Mouse (Mus musculus): ENCODE measurements around the gene Kank4. TPM values are rescaled to one million over a fixed set of nuclear protein-coding genes. Genes with fewer than 3 reads are reported as not detected.

The Kank4 gene
- total RNA-seq, 2 experiments from 2014 or later = 2.4 to 3.3 TPM

DNA sequence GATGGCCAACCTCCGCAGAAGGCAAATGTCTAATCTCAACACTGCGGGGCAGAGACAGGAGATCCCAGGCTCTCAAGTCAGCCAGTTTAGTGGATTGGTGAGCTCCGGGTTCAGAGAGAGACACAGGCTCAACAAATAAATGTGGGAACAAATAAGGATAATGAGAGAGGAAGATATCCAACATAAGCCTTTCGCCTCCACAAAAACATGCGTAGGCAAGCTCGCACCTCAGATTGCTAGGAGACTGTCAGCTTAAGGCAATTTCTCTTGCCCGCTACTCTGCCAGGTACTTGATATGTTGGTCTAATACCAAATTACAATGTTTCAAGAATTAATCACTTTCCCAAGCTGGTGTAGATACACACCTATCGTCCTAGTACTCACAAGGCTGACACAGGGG, 106.4 kb downstream of the Kank4 start:
- no peak for DNase-seq

Other genes starting within 250 kb of the Kank4 start
- gene L1td1, start 90.8 kb downstream of the Kank4 start, total RNA-seq (2021) = not detected
- not detected for gene I0C0044D17Rik, start 6.3 kb upstream of the Kank4 start, total RNA-seq (2021)
- 10 to 100 TPM; 37.5 to 44.3 TPM for gene Usp1, start 106.3 kb upstream of the Kank4 start, total RNA-seq (2021)
- gene Angptl3, start 213.4 kb upstream of the Kank4 start, total RNA-seq (2021) = 1 to 10 TPM; 1.7 to 1.9 TPM